Mouse (Mus musculus) ES-E14 (cell line): ENCODE data around the gene Fam186b.

Source experiments
- CHD2 ChIP-seq: IDR thresholded peaks from 2 replicates; pipeline ENCODE4 v1.6.1; 2014; ENCODE audit warnings: mild to moderate bottlenecking, low read depth, low read length, inconsistent platforms
- MAFK ChIP-seq: IDR thresholded peaks from 2 replicates; pipeline ENCODE4 v1.6.1; 2014; ENCODE audit warnings: mild to moderate bottlenecking, low read depth, low read length, inconsistent platforms; ENCODE audit not compliant: insufficient read depth
- ZC3H11A ChIP-seq: IDR thresholded peaks from 2 replicates; pipeline ENCODE4 v1.6.1; 2012; ENCODE audit warnings: low read depth, mild to moderate bottlenecking, inconsistent platforms, low read length, borderline replicate concordance
- ZNF384 ChIP-seq: IDR thresholded peaks from 2 replicates; pipeline ENCODE4 v1.6.1; 2012; ENCODE audit warnings: low read depth, low read length, inconsistent platforms

- no peak for TF ChIP-seq MAFK
- no peak for TF ChIP-seq CHD2
- no peak for TF ChIP-seq ZNF384
- no peak for TF ChIP-seq ZC3H11A
Observed at GRCm38 (mm10) chr15:99338916-99339315, 43.2 kb upstream of the Fam186b start.
